Mouse (Mus musculus): ENCODE measurements around the gene Dcun1d1. TPM values are rescaled to one million over a fixed set of nuclear protein-coding genes. Genes with fewer than 3 reads are reported as not detected.

Dcun1d1 gene
- polyA plus RNA-seq, 2 experiments: 35.7 to 86.8 TPM

DNA sequence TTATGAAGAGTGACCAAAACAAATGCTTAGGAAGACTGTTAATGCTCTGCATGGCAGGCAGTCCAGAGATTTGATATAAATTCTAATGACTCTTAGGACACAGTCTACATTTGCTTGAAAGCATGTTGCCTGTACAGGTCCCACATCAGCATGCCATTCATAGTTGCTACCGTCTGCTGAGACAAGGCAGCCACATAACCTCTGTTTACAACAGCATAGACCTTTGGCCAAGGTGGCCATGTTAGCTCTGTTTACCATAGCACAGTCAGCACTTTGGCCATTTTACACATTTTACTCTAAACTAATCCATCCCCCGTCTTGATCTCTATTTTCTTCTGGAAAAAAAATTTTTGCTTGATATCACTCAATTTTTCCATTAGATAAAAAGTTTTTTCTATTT lies 47.7 kb downstream of the Dcun1d1 start:
- WGBS: 96% methylated on average over 2 of the region's 2 CpGs
- H3K4me2 ChIP-seq (replicated peaks; ENCODE audit: low read depth, low read length, severe bottlenecking): no peak overlapping the region
- H3K9me3 ChIP-seq (ENCODE audit: control insufficient read depth, low read length): no peaks in the 10 kb centered on the region
- H3K9ac ChIP-seq (ENCODE audit: low read depth, low read length, severe bottlenecking): no peak overlapping the region
- no peak for DNase-seq (ENCODE audit: low spot score)
- no peak overlapping the region for H3K27ac ChIP-seq (replicated peaks; ENCODE audit: low read depth, low read length)
- ATAC-seq (ENCODE audit: low FRiP score, low read depth): no peak
- H3K36me3 ChIP-seq (ENCODE audit: control insufficient read depth, insufficient read depth, low read length): peaks cover 18% of the 10 kb centered on the region
- no peaks in the 10 kb centered on the region for H3K27me3 ChIP-seq (ENCODE audit: control insufficient read depth, insufficient read depth, low read length)
- H3K4me3 ChIP-seq (replicated peaks; ENCODE audit: low read length): no peak overlapping the region
- H3K4me1 ChIP-seq (ENCODE audit: control insufficient read depth, insufficient read depth, low read length): no peaks in the 10 kb centered on the region
- no peak for TF ChIP-seq POLR2A (IDR thresholded peaks at IDR 0.05; ENCODE audit: borderline replicate concordance, extremely low read depth, insufficient read depth, insufficient read length)

DNA sequence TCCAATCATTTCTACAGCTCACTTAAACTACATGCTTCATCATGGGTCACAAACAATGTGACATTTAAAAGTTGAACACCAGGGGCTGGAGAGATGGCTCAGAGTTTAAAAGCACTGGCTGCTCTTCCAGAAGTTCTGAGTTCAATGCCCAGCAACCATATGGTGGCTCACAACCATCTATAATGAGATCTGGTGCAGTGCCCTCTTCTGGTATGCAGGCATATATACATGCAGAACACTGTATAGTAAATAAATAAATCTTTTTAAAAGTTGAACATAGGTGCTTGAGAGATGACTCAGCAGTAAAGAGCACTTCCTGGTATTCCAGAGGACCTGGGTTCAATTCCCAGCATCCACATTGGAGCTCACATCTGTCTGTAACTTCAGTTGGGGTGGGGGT lies 54.0 kb downstream of the Dcun1d1 start:
- Histone ChIP-seq H3K9me3 (ENCODE audit: control insufficient read depth, low read length) (no peaks in the 10 kb centered on the region), H3K4me1 (ENCODE audit: control insufficient read depth, insufficient read depth, low read length) (no peaks in the 10 kb centered on the region), H3K36me3 (ENCODE audit: control insufficient read depth, insufficient read depth, low read length) (no peaks in the 10 kb centered on the region), H3K4me2 (replicated peaks; ENCODE audit: low read depth, low read length, severe bottlenecking) (no peak overlapping the region), H3K9ac (ENCODE audit: low read depth, low read length, severe bottlenecking) (no peak overlapping the region), H3K27ac (replicated peaks; ENCODE audit: low read depth, low read length) (no peak overlapping the region), H3K27me3 (ENCODE audit: control insufficient read depth, insufficient read depth, low read length) (no peaks in the 10 kb centered on the region), H3K4me3 (replicated peaks; ENCODE audit: low read length) (no peak overlapping the region)
- ATAC-seq (ENCODE audit: low FRiP score, low read depth): no peak
- no peak for DNase-seq (ENCODE audit: low spot score)
- no peak for TF ChIP-seq POLR2A (IDR thresholded peaks at IDR 0.05; ENCODE audit: borderline replicate concordance, extremely low read depth, insufficient read depth, insufficient read length)

DNA sequence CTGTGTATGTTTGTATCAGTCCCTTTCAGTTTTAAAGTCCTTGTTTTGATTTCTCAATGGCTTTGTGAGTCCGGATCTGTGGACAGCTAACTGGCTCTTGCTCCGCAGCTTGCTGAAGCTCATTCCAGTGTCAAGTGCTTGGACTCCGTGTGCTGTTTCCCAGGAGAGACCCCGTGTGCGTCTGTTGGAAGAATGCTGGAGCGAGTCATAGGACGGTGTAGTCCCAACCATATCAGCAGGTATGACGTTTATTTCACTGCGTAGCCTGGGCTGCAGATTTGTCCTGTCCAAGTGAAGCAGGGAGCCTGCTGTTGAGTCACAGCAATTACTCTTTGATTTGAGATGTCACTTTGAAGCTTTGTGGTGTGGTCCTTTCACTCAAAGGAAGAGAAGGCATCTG lies 87.9 kb downstream of the Dcun1d1 start:
- Histone ChIP-seq H3K9me3 (ENCODE audit: control insufficient read depth, low read length) (no peaks in the 10 kb centered on the region), H3K36me3 (ENCODE audit: control insufficient read depth, insufficient read depth, low read length) (peaks cover 12% of the 10 kb centered on the region), H3K4me3 (replicated peaks; ENCODE audit: low read length) (no peak overlapping the region), H3K27me3 (ENCODE audit: control insufficient read depth, insufficient read depth, low read length) (no peaks in the 10 kb centered on the region), H3K4me2 (replicated peaks; ENCODE audit: low read depth, low read length, severe bottlenecking) (no peak overlapping the region), H3K4me1 (ENCODE audit: control insufficient read depth, insufficient read depth, low read length) (no peaks in the 10 kb centered on the region), H3K27ac (replicated peaks; ENCODE audit: low read depth, low read length) (no peak overlapping the region), H3K9ac (ENCODE audit: low read depth, low read length, severe bottlenecking) (no peak overlapping the region)
- no peak for TF ChIP-seq POLR2A (IDR thresholded peaks at IDR 0.05; ENCODE audit: borderline replicate concordance, extremely low read depth, insufficient read depth, insufficient read length)
- no peak for ATAC-seq (ENCODE audit: low FRiP score, low read depth)
- no peak for DNase-seq (ENCODE audit: low spot score)
- WGBS: 92% methylated on average over 9 of the region's 9 CpGs

Other genes with a start within 250 kb of the Dcun1d1 start
- gene Atp11b, start 183.3 kb downstream of the Dcun1d1 start, polyA plus RNA-seq (2012; rRNA removed): 49.0 and 49.2 TPM in 2 replicates
- 37.3 and 44.5 TPM in 2 replicates for gene Atp11b, start 183.3 kb downstream of the Dcun1d1 start, polyA plus RNA-seq (2014; fragmentation: Nextera tagmentation; extraction: Ambion mirVana)
- 19.5 and 23.6 TPM in 2 replicates for gene Mccc1, start 63.2 kb upstream of the Dcun1d1 start, polyA plus RNA-seq (2012; rRNA removed)
- 29.3 and 30.8 TPM in 2 replicates for gene Mccc1, start 63.2 kb upstream of the Dcun1d1 start, polyA plus RNA-seq (2014; fragmentation: Nextera tagmentation; extraction: Ambion mirVana)
- not detected in 2 replicates for gene Ccdc144b, start 116.1 kb upstream of the Dcun1d1 start, polyA plus RNA-seq (2012; rRNA removed)
- gene Ccdc144b, start 116.1 kb upstream of the Dcun1d1 start, polyA plus RNA-seq (2014; fragmentation: Nextera tagmentation; extraction: Ambion mirVana): not detected in 2 replicates
- gene Acad9, start 128.5 kb upstream of the Dcun1d1 start, polyA plus RNA-seq (2012; rRNA removed): 37.2 and 46.8 TPM in 2 replicates
- gene Acad9, start 128.5 kb upstream of the Dcun1d1 start, polyA plus RNA-seq (2014; fragmentation: Nextera tagmentation; extraction: Ambion mirVana): 101 and 117 TPM in 2 replicates
- gene D3Ertd254e, start 213.6 kb upstream of the Dcun1d1 start, polyA plus RNA-seq (2012; rRNA removed): 3.9 and 4.4 TPM in 2 replicates
- 10.0 and 11.4 TPM in 2 replicates for gene D3Ertd254e, start 213.6 kb upstream of the Dcun1d1 start, polyA plus RNA-seq (2014; fragmentation: Nextera tagmentation; extraction: Ambion mirVana)

All from limb, embryonic 14.5 days (tissue).